Mouse (Mus musculus) intestine, embryonic 15.5 days (tissue): Measurements from ENCODE around the gene Asic2. TPM values are rescaled to one million over a fixed set of nuclear protein-coding genes. Genes with fewer than 3 reads are reported as not detected.

Experiments
- ATAC-seq: fragments of 200-750 bp; cut with Nextera tagmentation; 2 replicates; pipeline ENCODE4 v1.8.0; 2017; ENCODE audit warnings: moderate TSS enrichment, moderate library complexity
- H3K27ac ChIP-seq: fragments of 300-500 bp; sonication (generic); 2 replicates; pipeline ENCODE4 v1.5.1; 2015; ENCODE audit warnings: mild to moderate bottlenecking, inconsistent platforms
- H3K27me3 ChIP-seq: fragments of 300-500 bp; sonication (generic); replicated peaks from 2 replicates; pipeline ENCODE4 v1.6.1; 2015; ENCODE audit warnings: inconsistent platforms
- H3K36me3 ChIP-seq: fragments of 300-500 bp; sonication (generic); 2 replicates; pipeline ENCODE4 v1.6.1; 2015; ENCODE audit warnings: inconsistent platforms
- H3K4me1 ChIP-seq: fragments of 300-500 bp; sonication (generic); replicated peaks from 2 replicates; pipeline ENCODE4 v1.6.1; 2015; ENCODE audit warnings: inconsistent platforms
- H3K4me2 ChIP-seq: fragments of 300-500 bp; sonication (generic); replicated peaks from 2 replicates; pipeline ENCODE4 v1.6.1; 2015; ENCODE audit warnings: mild to moderate bottlenecking, inconsistent platforms
- H3K4me3 ChIP-seq: fragments of 300-500 bp; sonication (generic); replicated peaks from 2 replicates; pipeline ENCODE4 v1.5.1; 2015; ENCODE audit warnings: inconsistent platforms
- H3K9ac ChIP-seq: fragments of 300-500 bp; sonication (generic); 2 replicates; pipeline ENCODE4 v1.6.1; 2015; ENCODE audit warnings: inconsistent platforms
- H3K9me3 ChIP-seq: fragments of 300-500 bp; sonication (generic); 2 replicates; pipeline ENCODE4 v1.6.1; 2016; ENCODE audit warnings: inconsistent platforms
- WGBS: fragments of 180-500 bp; shearing (Covaris S2); methylation state at CpG from one replicate; pipeline ENCODE4 v1.1.7; 2015; 5-methylcytosine and 5-hydroxymethylcytosine counted together
- polyA plus RNA-seq: library from polyadenylated mRNA; unstranded; fragments of >200 nt; fragmentation: Nextera tagmentation; extraction: Ambion mirVana; gene quantifications from 2 replicates; pipeline ENCODE4 v1.2.1, GENCODE M21; 2015

The Asic2 gene
- polyA plus RNA-seq, 1 experiment from 2014 or later = 0.19 TPM

GRCm38 (mm10) chr11:81940988-81941387, 27.3 kb downstream of the Asic2 start:
- H3K4me3 ChIP-seq = no peak overlapping the region
- ATAC-seq = no peak
- H3K4me2 ChIP-seq = no peak overlapping the region
- H3K36me3 ChIP-seq = no peaks in the 10 kb centered on the region
- H3K4me1 ChIP-seq = no peaks in the 10 kb centered on the region
- H3K9me3 ChIP-seq = no peaks in the 10 kb centered on the region
- no peaks in the 10 kb centered on the region for H3K27me3 ChIP-seq
- no peak overlapping the region for H3K27ac ChIP-seq
- WGBS = 11% methylated on average over 1 of the region's 1 CpGs
- no peak overlapping the region for H3K9ac ChIP-seq

GRCm38 (mm10) chr11:81937516-81937915, 30.7 kb downstream of the Asic2 start:
- Histone ChIP-seq H3K27me3 (no peaks in the 10 kb centered on the region), H3K27ac (no peak overlapping the region), H3K9ac (no peak overlapping the region), H3K4me1 (no peaks in the 10 kb centered on the region), H3K4me2 (no peak overlapping the region), H3K4me3 (no peak overlapping the region), H3K36me3 (no peaks in the 10 kb centered on the region), H3K9me3 (no peaks in the 10 kb centered on the region)
- ATAC-seq = no peak
- 86% methylated on average over 1 of the region's 1 CpGs for WGBS

GRCm38 (mm10) chr11:81926393-81926792, 41.9 kb downstream of the Asic2 start:
- no peak overlapping the region for H3K4me2 ChIP-seq
- H3K4me3 ChIP-seq = no peak overlapping the region
- no peaks in the 10 kb centered on the region for H3K27me3 ChIP-seq
- ATAC-seq = no peak
- H3K9ac ChIP-seq = no peak overlapping the region
- no peaks in the 10 kb centered on the region for H3K36me3 ChIP-seq
- H3K9me3 ChIP-seq = no peaks in the 10 kb centered on the region
- H3K27ac ChIP-seq = no peak overlapping the region
- H3K4me1 ChIP-seq = no peaks in the 10 kb centered on the region

- Histone ChIP-seq H3K4me1 (no peaks in the 10 kb centered on the region), H3K27me3 (no peaks in the 10 kb centered on the region), H3K36me3 (no peaks in the 10 kb centered on the region), H3K9me3 (no peaks in the 10 kb centered on the region), H3K27ac (no peak overlapping the region), H3K4me2 (no peak overlapping the region), H3K4me3 (no peak overlapping the region), H3K9ac (no peak overlapping the region)
- ATAC-seq = no peak
- 87% methylated on average over 4 of the region's 4 CpGs for WGBS
These were observed 44.6 kb downstream of the Asic2 start for GRCm38 (mm10) chr11:81923626-81924025.

GRCm38 (mm10) chr11:81923096-81923495, 45.2 kb downstream of the Asic2 start:
- 90% methylated on average over 2 of the region's 2 CpGs for WGBS

GRCm38 (mm10) chr11:81915501-81915900, 52.8 kb downstream of the Asic2 start:
- Histone ChIP-seq H3K4me2 (no peak overlapping the region), H3K9me3 (no peaks in the 10 kb centered on the region), H3K4me3 (no peak overlapping the region), H3K4me1 (0 out of 2 replicates have a peak, but pooled peaks cover 2% of the 10 kb centered on the region), H3K27ac (no peak overlapping the region), H3K36me3 (no peaks in the 10 kb centered on the region), H3K27me3 (no peaks in the 10 kb centered on the region), H3K9ac (no peak overlapping the region)
- 30% methylated on average over 6 of the region's 6 CpGs for WGBS
- no peak for ATAC-seq

More at GRCm38 (mm10) chr11:81923096-81923495, 45.2 kb downstream of the Asic2 start:
- Histone ChIP-seq H3K9ac (no peak overlapping the region), H3K9me3 (no peaks in the 10 kb centered on the region), H3K4me1 (no peaks in the 10 kb centered on the region), H3K27ac (no peak overlapping the region), H3K4me2 (no peak overlapping the region), H3K27me3 (no peaks in the 10 kb centered on the region), H3K36me3 (no peaks in the 10 kb centered on the region), H3K4me3 (no peak overlapping the region)
- ATAC-seq = no peak

- ATAC-seq = no peak
- Histone ChIP-seq H3K4me3 (no peak overlapping the region), H3K27me3 (no peaks in the 10 kb centered on the region), H3K27ac (no peak overlapping the region), H3K4me1 (0 out of 2 replicates have a peak, but pooled peaks cover 2% of the 10 kb centered on the region), H3K36me3 (no peaks in the 10 kb centered on the region), H3K9ac (no peak overlapping the region), H3K9me3 (no peaks in the 10 kb centered on the region), H3K4me2 (no peak overlapping the region)
- WGBS = 65% methylated on average over 4 of the region's 4 CpGs
These were observed 55.2 kb downstream of the Asic2 start for GRCm38 (mm10) chr11:81913071-81913470.

- Histone ChIP-seq H3K4me3 (no peak overlapping the region), H3K4me1 (no peaks in the 10 kb centered on the region), H3K27me3 (no peaks in the 10 kb centered on the region), H3K9ac (no peak overlapping the region), H3K36me3 (no peaks in the 10 kb centered on the region), H3K27ac (no peak overlapping the region), H3K9me3 (no peaks in the 10 kb centered on the region), H3K4me2 (no peak overlapping the region)
- no peak for ATAC-seq
- WGBS = 55% methylated on average over 5 of the region's 5 CpGs
These were observed 58.8 kb downstream of the Asic2 start for GRCm38 (mm10) chr11:81909397-81909894.

- Histone ChIP-seq H3K27ac (no peak overlapping the region), H3K36me3 (no peaks in the 10 kb centered on the region), H3K4me2 (no peak overlapping the region), H3K27me3 (no peaks in the 10 kb centered on the region), H3K4me1 (no peaks in the 10 kb centered on the region), H3K9ac (no peak overlapping the region), H3K9me3 (no peaks in the 10 kb centered on the region), H3K4me3 (no peak overlapping the region)
- no peak for ATAC-seq
- 86% methylated on average over 1 of the region's 1 CpGs for WGBS
These were observed 59.5 kb downstream of the Asic2 start for GRCm38 (mm10) chr11:81908760-81909159.

GRCm38 (mm10) chr11:81902318-81902717, 65.9 kb downstream of the Asic2 start:
- Histone ChIP-seq H3K27ac (no peak overlapping the region), H3K27me3 (no peaks in the 10 kb centered on the region), H3K9me3 (no peaks in the 10 kb centered on the region), H3K4me1 (no peaks in the 10 kb centered on the region), H3K36me3 (no peaks in the 10 kb centered on the region), H3K4me3 (no peak overlapping the region), H3K4me2 (no peak overlapping the region), H3K9ac (no peak overlapping the region)
- ATAC-seq = no peak

- ATAC-seq = no peak
- Histone ChIP-seq H3K27me3 (no peaks in the 10 kb centered on the region), H3K27ac (no peak overlapping the region), H3K36me3 (no peaks in the 10 kb centered on the region), H3K4me2 (no peak overlapping the region), H3K4me1 (no peaks in the 10 kb centered on the region), H3K9me3 (no peaks in the 10 kb centered on the region), H3K9ac (no peak overlapping the region), H3K4me3 (no peak overlapping the region)
- 7% methylated on average over 8 of the region's 8 CpGs for WGBS
These were observed 70.5 kb downstream of the Asic2 start for GRCm38 (mm10) chr11:81897547-81898354.

- no peaks in the 10 kb centered on the region for H3K27me3 ChIP-seq
These were observed 71.7 kb downstream of the Asic2 start for GRCm38 (mm10) chr11:81896511-81896910.

More at GRCm38 (mm10) chr11:81896511-81896910, 71.7 kb downstream of the Asic2 start:
- 77% methylated on average over 6 of the region's 6 CpGs for WGBS
- Histone ChIP-seq H3K4me3 (no peak overlapping the region), H3K36me3 (no peaks in the 10 kb centered on the region), H3K9me3 (no peaks in the 10 kb centered on the region), H3K9ac (no peak overlapping the region), H3K27ac (no peak overlapping the region), H3K4me2 (no peak overlapping the region), H3K4me1 (no peaks in the 10 kb centered on the region)
- ATAC-seq = no peak
